Comparison of ENCODE assay signal across 8 mouse cellular contexts in the genomic region with DNA sequence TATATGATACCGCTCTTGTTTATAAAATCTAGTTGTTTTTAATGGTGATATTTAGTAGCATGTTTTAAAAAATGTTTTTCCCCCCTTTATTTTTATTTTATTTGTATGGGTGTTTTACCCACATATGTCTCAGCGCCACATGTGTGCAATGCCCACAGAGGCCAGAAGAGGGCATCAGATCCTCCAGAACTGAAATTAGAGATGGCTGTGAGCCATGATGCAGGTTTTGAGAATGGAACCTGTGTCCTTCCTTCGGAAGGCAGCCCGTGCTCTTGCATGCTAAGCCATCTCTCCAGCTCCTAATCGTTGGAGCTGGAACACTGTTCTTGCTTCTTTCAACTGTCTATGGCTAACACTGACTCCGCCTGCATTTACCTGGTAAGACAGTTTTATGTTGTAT. TPM values are rescaled to one million over a fixed set of nuclear protein-coding genes. Genes with fewer than 3 reads are reported as not detected.
A peak's percentile ranks its signal among the peaks of the same experiment; 100 is the strongest.
DNase-seq lines count a peak whose midpoint lies in the region; ATAC-seq lines count a peak whose summit lies in the region.

No protein-coding gene starts in this region.

- H3K27ac ChIP-seq in hindbrain, embryonic 14.5 days: no peak overlapping the region
- no peak overlapping the region for H3K27ac ChIP-seq in limb, embryonic 11.5 days (replicated peaks; ENCODE audit: low read depth, low read length)

- 73% methylated on average over 6 of the region's 6 CpGs for WGBS in hindbrain, embryonic 14.5 days
- 74% methylated on average over 6 of the region's 6 CpGs for WGBS in limb, embryonic 11.5 days

- H3K36me3 ChIP-seq in hindbrain, embryonic 14.5 days (replicated peaks; ENCODE audit: control insufficient read depth, insufficient read depth): no peaks in the 10 kb centered on the region
- H3K36me3 ChIP-seq in limb, embryonic 11.5 days (ENCODE audit: control insufficient read depth, insufficient read depth, low read length): no peaks in the 10 kb centered on the region

- peak; percentile 72 for ATAC-seq in common myeloid progenitor, adult 5-6 weeks (replicated peaks; ENCODE audit: low read depth, poor library complexity, severe bottlenecking)
- no peak for ATAC-seq in hindbrain, embryonic 14.5 days (ENCODE audit: low FRiP score)
- no peak for ATAC-seq in limb, embryonic 11.5 days (ENCODE audit: insufficient number of reproducible peaks, low FRiP score, low TSS enrichment, low read depth)

- H3K4me3 ChIP-seq in hindbrain, embryonic 14.5 days (replicated peaks; ENCODE audit: low read length): no peak overlapping the region
- no peak overlapping the region for H3K4me3 ChIP-seq in limb, embryonic 11.5 days (ENCODE audit: low read depth, low read length)

- H3K4me2 ChIP-seq in hindbrain, embryonic 14.5 days (replicated peaks): no peak overlapping the region
- H3K4me2 ChIP-seq in limb, embryonic 11.5 days (ENCODE audit: low read depth, severe bottlenecking): no peak overlapping the region

- 0 out of 2 replicates have a peak, but pooled peaks cover 6% of the 10 kb centered on the region for H3K9me3 ChIP-seq in hindbrain, embryonic 14.5 days (ENCODE audit: control insufficient read depth, low read length)
- no peaks in the 10 kb centered on the region for H3K9me3 ChIP-seq in limb, embryonic 11.5 days (ENCODE audit: control insufficient read depth, low read length)

- peak; percentile 29 for DNase-seq in ovary, postnatal 10 days (ENCODE audit: low spot score)
- DNase-seq in ovary, adult 18-20 months (ENCODE audit: low spot score): no peak
- peak; percentile 32 to 58 for DNase-seq in adrenal gland, adult 18-20 months (ENCODE audit: low spot score in 2 of 2)
- peak; percentile 77 for DNase-seq in hindbrain, embryonic 14.5 days (ENCODE audit: low spot score)
- peak; percentile 79 for DNase-seq in limb, embryonic 11.5 days (ENCODE audit: low spot score)
- DNase-seq in right cerebral cortex, adult 18-20 months: peak; percentile 57
- no peak for DNase-seq in Muller cell, postnatal 12 days (ENCODE audit: inconsistent ontology term)

- H3K9ac ChIP-seq in hindbrain, embryonic 14.5 days: no peak overlapping the region
- H3K9ac ChIP-seq in limb, embryonic 11.5 days (ENCODE audit: low read length): no peak overlapping the region

- no peaks in the 10 kb centered on the region for H3K27me3 ChIP-seq in hindbrain, embryonic 14.5 days (ENCODE audit: control insufficient read depth, insufficient read depth, low read length)
- H3K27me3 ChIP-seq in limb, embryonic 11.5 days (ENCODE audit: control insufficient read depth, insufficient read depth, low read length): no peaks in the 10 kb centered on the region

- H3K4me1 ChIP-seq in hindbrain, embryonic 14.5 days (replicated peaks; ENCODE audit: control insufficient read depth, insufficient read depth, low read length): no peaks in the 10 kb centered on the region
- no peaks in the 10 kb centered on the region for H3K4me1 ChIP-seq in limb, embryonic 11.5 days (ENCODE audit: control insufficient read depth, insufficient read depth, low read length)

RNA-seq across cellular contexts. Expression of gene Cyp39a1, which starts 33.8 kb away (rescaled TPM):
- 1 to 10 TPM; 1.9 to 2.8 TPM for total RNA-seq in adrenal gland, adult 18-20 months (2021)
- 0.73 and 2.0 TPM in 2 replicates for total RNA-seq in common myeloid progenitor, adult 5-6 weeks (2017)
- 11.1 and 12.3 TPM in 2 replicates for polyA plus RNA-seq in hindbrain, embryonic 14.5 days (2014; fragmentation: Nextera tagmentation; extraction: Ambion mirVana)
- 25.8 and 25.9 TPM in 2 replicates for polyA plus RNA-seq in limb, embryonic 11.5 days (2014; fragmentation: Nextera tagmentation; extraction: Ambion mirVana)

RNA-seq across cellular contexts. Expression of gene Slc25a27, which starts 34.0 kb away (rescaled TPM):
- total RNA-seq in adrenal gland, adult 18-20 months (2021): 1 to 10 TPM; 3.2 to 3.4 TPM
- 0.73 and 5.7 TPM in 2 replicates for total RNA-seq in common myeloid progenitor, adult 5-6 weeks (2017)
- 63.0 and 70.4 TPM in 2 replicates for polyA plus RNA-seq in hindbrain, embryonic 14.5 days (2014; fragmentation: Nextera tagmentation; extraction: Ambion mirVana)
- 27.2 and 28.5 TPM in 2 replicates for polyA plus RNA-seq in limb, embryonic 11.5 days (2014; fragmentation: Nextera tagmentation; extraction: Ambion mirVana)

Comparison
In these comparisons a context has a peak if more than half of its experiments do, and no peak if none do; other contexts are left out.
1. DNase-seq: peak in ovary, postnatal 10 days (single experiment), adrenal gland, adult 18-20 months (2 of 2), hindbrain, embryonic 14.5 days (single experiment), limb, embryonic 11.5 days (single experiment) and right cerebral cortex, adult 18-20 months (single experiment); none in ovary, adult 18-20 months (single experiment) and Muller cell, postnatal 12 days (single experiment).